Mouse (Mus musculus) bone marrow macrophage, adult 2 months (primary cell): ENCODE data around the gene Ctnna2.

Source experiments
- CTCF ChIP-seq: IDR thresholded peaks from 2 replicates; pipeline ENCODE4 v1.5.1; 2012; ENCODE audit warnings: low read depth, mild to moderate bottlenecking, low read length, moderate library complexity
- POLR2A ChIP-seq: IDR thresholded peaks from 2 replicates; pipeline ENCODE4 v1.6.1; 2012; ENCODE audit warnings: mild to moderate bottlenecking, low read depth, low read length, borderline replicate concordance

- TF ChIP-seq POLR2A: no peak
- no peak for TF ChIP-seq CTCF
Observed at GRCm38 (mm10) chr6:77869313-77869712, 110.2 kb downstream of the Ctnna2 start.
